Mouse (Mus musculus) monocyte, adult 5-6 weeks (primary cell): ENCODE results near the gene Barx1. TPM values are rescaled to one million over a fixed set of nuclear protein-coding genes. Genes with fewer than 3 reads are reported as not detected.

Source experiments
- ATAC-seq: fragments of 153-309, 156-312 bp; replicated peaks from 2 replicates; pipeline ENCODE4 v1.8.0; 2017; ENCODE audit warnings: mild to moderate bottlenecking; ENCODE audit not compliant: low TSS enrichment, insufficient number of reproducible peaks, severe bottlenecking, poor library complexity, low FRiP score
- total RNA-seq: library from RNA; stranded (forward); fragments of 200-1000, 200-491, 200-594 nt; gene quantifications from 3 replicates; pipeline ENCODE4 v1.2.3, GENCODE M21; 2017

The Barx1 gene
- total RNA-seq, 1 experiment from 2014 or later: not detected

GRCm38 (mm10) chr13:48691991-48692390 lies 29.2 kb downstream of the Barx1 start:
- ATAC-seq: no peak

GRCm38 (mm10) chr13:48694090-48695064 lies 31.6 kb downstream of the Barx1 start:
- ATAC-seq: no peak

- no peak for ATAC-seq
Measured at GRCm38 (mm10) chr13:48706385-48706951, 43.7 kb downstream of the Barx1 start.

GRCm38 (mm10) chr13:48712675-48713074 lies 49.9 kb downstream of the Barx1 start:
- no peak for ATAC-seq

GRCm38 (mm10) chr13:48716075-48716474 lies 53.3 kb downstream of the Barx1 start:
- ATAC-seq: no peak

Other genes starting within 250 kb of the Barx1 start
- gene Zfp169, start 149.5 kb upstream of the Barx1 start, total RNA-seq: 6.1 to 31.0 TPM (median 8.3 TPM) in 3 replicates
- 0.95 to 1.7 TPM (median 1.3 TPM) in 3 replicates for gene A830005F24Rik, start 149.4 kb upstream of the Barx1 start, total RNA-seq
- 1.3 to 2.7 TPM (median 1.5 TPM) in 3 replicates for gene Ptpdc1, start 37.3 kb upstream of the Barx1 start, total RNA-seq
- 10.0 to 17.8 TPM (median 13.7 TPM) in 3 replicates for gene Phf2, start 208.1 kb downstream of the Barx1 start, total RNA-seq